Mouse (Mus musculus): ENCODE measurements around the gene Gtf3a. TPM values are rescaled to one million over a fixed set of nuclear protein-coding genes. Genes with fewer than 3 reads are reported as not detected.

The Gtf3a gene
- polyA plus RNA-seq, 1 experiment from 2014 or later: 31.6 TPM

DNA sequence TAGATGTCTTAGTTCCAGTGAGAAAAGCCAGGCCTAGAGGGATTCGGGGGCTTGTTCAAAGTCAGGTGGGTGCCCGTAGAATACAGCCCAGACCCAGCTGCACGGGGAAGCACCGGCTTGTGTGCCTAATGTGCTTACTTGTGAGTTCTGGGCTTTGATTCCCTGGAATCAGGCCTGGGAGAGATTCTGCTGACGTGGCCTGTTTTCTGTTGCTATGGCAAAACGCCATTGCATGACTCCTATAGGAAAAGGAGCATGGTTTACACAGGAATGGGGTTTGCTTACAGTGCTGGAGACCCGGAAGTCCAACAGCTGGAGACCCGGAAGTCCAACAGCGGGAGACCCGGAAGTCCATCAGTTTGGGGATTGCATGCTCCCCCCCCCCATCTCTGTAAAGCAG, 39.1 kb downstream of the Gtf3a start:
- no peak overlapping the region for H3K9ac ChIP-seq (replicated peaks)
- no peak overlapping the region for H3K27ac ChIP-seq (ENCODE audit: low read depth)
- no peak for ATAC-seq
- H3K9me3 ChIP-seq (ENCODE audit: low read length): no peaks in the 10 kb centered on the region
- DNase-seq: no peak
- no peaks in the 10 kb centered on the region for H3K36me3 ChIP-seq (replicated peaks; ENCODE audit: insufficient read depth, low read length)
- no peak overlapping the region for H3K4me2 ChIP-seq (ENCODE audit: low read depth, low read length)
- H3K4me3 ChIP-seq (ENCODE audit: low read depth, low read length): no peak overlapping the region
- no peaks in the 10 kb centered on the region for H3K4me1 ChIP-seq (ENCODE audit: insufficient read depth)
- no peaks in the 10 kb centered on the region; the same call in 1 of the 2 replicates for H3K27me3 ChIP-seq (ENCODE audit: insufficient read depth, low read length)
- TF ChIP-seq CTCF (IDR thresholded peaks at IDR 0.05; ENCODE audit: low read depth): no peak
- TF ChIP-seq EP300 (IDR thresholded peaks at IDR 0.05; ENCODE audit: low read depth): no peak
- 78% methylated on average over 10 of the region's 10 CpGs for WGBS (ENCODE audit: insufficient replicate concordance)

DNA sequence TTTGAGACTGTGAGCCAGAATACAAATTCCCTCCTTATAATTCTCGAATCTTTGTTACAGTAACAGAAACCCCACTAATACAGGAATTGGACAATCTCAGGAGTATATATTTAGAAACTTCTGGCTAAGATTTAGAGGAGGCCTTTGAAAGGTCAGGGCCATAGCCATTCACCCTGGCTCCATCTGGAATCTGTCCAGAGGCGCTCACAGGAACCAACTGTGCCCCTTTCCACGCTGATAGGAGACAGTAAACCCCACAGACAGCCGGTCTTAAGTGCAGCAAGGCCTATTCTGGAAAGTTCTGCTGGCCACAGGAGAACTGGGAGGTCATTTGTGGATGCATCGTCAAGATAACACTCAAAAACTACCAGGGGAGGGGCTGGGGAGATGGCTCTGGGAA, 40.6 kb downstream of the Gtf3a start:
- no peaks in the 10 kb centered on the region; the same call in 1 of the 2 replicates for H3K27me3 ChIP-seq (ENCODE audit: insufficient read depth, low read length)
- TF ChIP-seq CTCF (IDR thresholded peaks at IDR 0.05; ENCODE audit: low read depth) (no peak), EP300 (IDR thresholded peaks at IDR 0.05; ENCODE audit: low read depth) (no peak)
- ATAC-seq (no peak), DNase-seq (no peak)
- 59% methylated on average over 5 of the region's 5 CpGs for WGBS (ENCODE audit: insufficient replicate concordance)
- H3K27ac ChIP-seq (ENCODE audit: low read depth): no peak overlapping the region
- H3K4me3 ChIP-seq (ENCODE audit: low read depth, low read length): no peak overlapping the region
- no peaks in the 10 kb centered on the region for H3K4me1 ChIP-seq (ENCODE audit: insufficient read depth)
- no peak overlapping the region for H3K9ac ChIP-seq (replicated peaks)
- H3K9me3 ChIP-seq (ENCODE audit: low read length): no peaks in the 10 kb centered on the region
- H3K4me2 ChIP-seq (ENCODE audit: low read depth, low read length): no peak overlapping the region
- no peaks in the 10 kb centered on the region for H3K36me3 ChIP-seq (replicated peaks; ENCODE audit: insufficient read depth, low read length)

DNA sequence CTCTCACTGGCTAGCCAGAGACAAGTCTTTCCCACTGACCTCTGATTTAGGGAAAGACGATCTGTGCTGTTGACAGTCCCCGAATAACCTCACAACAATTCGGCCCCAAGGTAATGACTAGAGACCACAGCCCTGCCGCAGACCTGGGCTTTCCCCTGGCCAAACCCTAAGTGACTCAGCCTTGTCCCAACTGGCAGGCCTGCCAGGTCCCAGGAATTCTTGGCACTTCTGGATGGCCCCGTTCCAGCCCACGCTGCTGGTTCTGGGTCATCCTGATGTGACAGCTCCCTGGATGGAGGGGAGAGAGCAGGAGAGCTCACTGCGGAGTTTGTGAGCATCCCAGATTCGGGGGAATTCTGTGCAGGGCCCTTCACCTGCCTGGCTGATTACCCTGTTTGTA, 45.1 kb downstream of the Gtf3a start:
- H3K27ac ChIP-seq (ENCODE audit: low read depth): no peak overlapping the region
- H3K4me2 ChIP-seq (ENCODE audit: low read depth, low read length): no peak overlapping the region
- no peaks in the 10 kb centered on the region for H3K27me3 ChIP-seq (ENCODE audit: insufficient read depth, low read length)
- no peaks in the 10 kb centered on the region for H3K9me3 ChIP-seq (ENCODE audit: low read length)
- no peak overlapping the region for H3K4me3 ChIP-seq (ENCODE audit: low read depth, low read length)
- no peak for DNase-seq
- no peak for TF ChIP-seq EP300 (IDR thresholded peaks at IDR 0.05; ENCODE audit: low read depth)
- H3K9ac ChIP-seq (replicated peaks): no peak overlapping the region
- H3K36me3 ChIP-seq (replicated peaks; ENCODE audit: insufficient read depth, low read length): no peaks in the 10 kb centered on the region
- WGBS (ENCODE audit: insufficient replicate concordance): 74% methylated on average over 8 of the region's 8 CpGs
- H3K4me1 ChIP-seq (ENCODE audit: insufficient read depth): no peaks in the 10 kb centered on the region
- ATAC-seq: no peak

DNA sequence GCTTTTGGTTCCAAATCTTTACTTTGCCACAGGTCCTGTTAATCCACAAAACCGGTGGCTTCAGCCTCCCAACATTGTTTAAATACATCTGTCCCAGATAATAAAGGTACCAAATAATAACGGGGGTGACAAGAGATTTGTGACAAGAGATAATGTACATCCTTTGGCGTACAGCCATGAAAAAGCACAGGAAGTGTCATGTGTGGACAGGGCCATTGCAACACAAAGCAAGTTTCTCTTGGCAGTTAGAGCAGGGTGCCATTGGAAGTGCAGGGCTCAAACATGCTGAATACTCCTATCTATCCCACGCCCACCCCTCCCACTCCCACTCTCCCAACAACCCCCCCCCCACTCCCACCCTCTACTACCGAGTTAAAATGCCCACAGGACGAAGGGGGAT, 46.5 kb downstream of the Gtf3a start:
- Histone ChIP-seq H3K27me3 (ENCODE audit: insufficient read depth, low read length) (no peaks in the 10 kb centered on the region), H3K4me2 (ENCODE audit: low read depth, low read length) (no peak overlapping the region), H3K9ac (replicated peaks) (no peak overlapping the region), H3K27ac (ENCODE audit: low read depth) (no peak overlapping the region), H3K4me1 (ENCODE audit: insufficient read depth) (no peaks in the 10 kb centered on the region), H3K9me3 (ENCODE audit: low read length) (no peaks in the 10 kb centered on the region), H3K36me3 (replicated peaks; ENCODE audit: insufficient read depth, low read length) (no peaks in the 10 kb centered on the region), H3K4me3 (ENCODE audit: low read depth, low read length) (no peak overlapping the region)
- TF ChIP-seq EP300 (IDR thresholded peaks at IDR 0.05; ENCODE audit: low read depth) (no peak), CTCF (IDR thresholded peaks at IDR 0.05; ENCODE audit: low read depth) (no peak)
- 40% methylated on average over 6 of the region's 6 CpGs for WGBS (ENCODE audit: insufficient replicate concordance)
- ATAC-seq: no peak
- DNase-seq: no peak

DNA sequence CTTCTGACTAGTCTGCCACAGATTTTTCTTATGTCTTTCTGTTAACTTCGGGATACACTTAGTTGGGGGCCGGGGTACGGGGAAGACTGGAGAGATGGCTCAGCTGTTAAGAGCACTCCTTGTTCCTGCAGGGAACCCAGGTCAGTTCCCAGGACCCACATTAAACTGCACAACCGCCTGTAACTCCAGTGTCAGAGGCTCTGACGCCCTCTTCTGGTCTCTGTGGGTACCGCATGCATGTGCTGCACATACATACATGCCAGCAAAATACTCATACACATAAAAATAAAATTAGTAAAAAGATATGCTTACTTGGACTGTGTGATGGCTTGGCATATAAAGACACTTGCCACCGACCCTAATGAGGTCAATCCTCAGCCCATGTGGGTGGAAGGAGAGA, 48.4 kb downstream of the Gtf3a start:
- WGBS (ENCODE audit: insufficient replicate concordance): 78% methylated on average over 7 of the region's 7 CpGs
- Histone ChIP-seq H3K27me3 (ENCODE audit: insufficient read depth, low read length) (no peaks in the 10 kb centered on the region), H3K36me3 (replicated peaks; ENCODE audit: insufficient read depth, low read length) (no peaks in the 10 kb centered on the region), H3K4me1 (ENCODE audit: insufficient read depth) (no peaks in the 10 kb centered on the region), H3K27ac (ENCODE audit: low read depth) (no peak overlapping the region), H3K9ac (replicated peaks) (no peak overlapping the region), H3K9me3 (ENCODE audit: low read length) (no peaks in the 10 kb centered on the region), H3K4me2 (ENCODE audit: low read depth, low read length) (no peak overlapping the region), H3K4me3 (ENCODE audit: low read depth, low read length) (no peak overlapping the region)
- TF ChIP-seq CTCF (IDR thresholded peaks at IDR 0.05; ENCODE audit: low read depth): 0 out of 2 replicates have a peak, but pooled peaks have one; percentile 21
- no peak for TF ChIP-seq EP300 (IDR thresholded peaks at IDR 0.05; ENCODE audit: low read depth)
- DNase-seq: no peak
- no peak for ATAC-seq

DNA sequence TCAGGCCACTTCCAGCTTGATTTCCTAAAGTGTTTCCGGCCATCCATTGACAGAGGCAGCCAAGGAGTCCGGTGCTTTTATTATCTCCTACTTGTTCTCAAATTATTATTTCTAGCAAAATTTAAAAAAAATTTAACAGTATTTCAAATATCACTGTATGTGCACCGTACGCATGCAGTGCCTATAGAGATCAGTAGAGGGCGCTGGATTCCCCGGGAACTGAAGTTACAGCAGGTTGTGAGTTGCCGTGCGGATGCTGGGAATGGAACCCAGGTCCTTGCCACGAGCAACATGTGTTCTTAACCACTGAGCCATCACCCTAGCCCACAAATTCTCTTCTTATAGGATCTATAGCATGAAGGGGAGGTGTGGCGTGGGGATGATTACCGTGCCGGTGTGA, 50.3 kb downstream of the Gtf3a start:
- H3K4me1 ChIP-seq (ENCODE audit: insufficient read depth): no peaks in the 10 kb centered on the region
- H3K36me3 ChIP-seq (replicated peaks; ENCODE audit: insufficient read depth, low read length): no peaks in the 10 kb centered on the region
- TF ChIP-seq EP300 (IDR thresholded peaks at IDR 0.05; ENCODE audit: low read depth) (no peak), CTCF (IDR thresholded peaks at IDR 0.05; ENCODE audit: low read depth) (peak; percentile 25; the same call in 1 of the 2 replicates)
- no peak overlapping the region for H3K4me2 ChIP-seq (ENCODE audit: low read depth, low read length)
- peaks cover 2% of the 10 kb centered on the region for H3K9me3 ChIP-seq (ENCODE audit: low read length)
- ATAC-seq (no peak), DNase-seq (no peak)
- H3K4me3 ChIP-seq (ENCODE audit: low read depth, low read length): no peak overlapping the region
- H3K27ac ChIP-seq (ENCODE audit: low read depth): no peak overlapping the region
- H3K9ac ChIP-seq (replicated peaks): no peak overlapping the region
- H3K27me3 ChIP-seq (ENCODE audit: insufficient read depth, low read length): no peaks in the 10 kb centered on the region
- WGBS (ENCODE audit: insufficient replicate concordance): 87% methylated on average over 12 of the region's 12 CpGs

DNA sequence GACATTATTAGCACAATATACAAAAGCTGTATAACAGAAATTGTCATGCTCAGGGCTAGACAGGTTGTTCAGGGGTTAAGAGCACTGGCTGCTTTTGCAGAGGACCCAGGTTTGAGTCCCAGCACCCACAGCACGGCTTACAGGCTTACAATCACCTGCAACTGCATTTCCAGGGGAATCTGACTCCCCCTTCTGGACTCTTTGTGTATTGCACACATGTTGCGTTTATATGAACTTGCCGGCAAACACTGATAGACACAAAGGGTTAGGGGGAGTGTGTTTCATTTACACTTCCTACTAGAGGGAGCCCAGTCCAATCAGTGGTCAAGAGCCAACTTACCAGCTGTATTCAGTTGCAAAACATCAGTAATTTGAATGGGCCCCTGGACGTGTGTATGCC, 52.9 kb downstream of the Gtf3a start:
- Histone ChIP-seq H3K4me1 (ENCODE audit: insufficient read depth) (no peaks in the 10 kb centered on the region), H3K9ac (replicated peaks) (no peak overlapping the region), H3K9me3 (ENCODE audit: low read length) (peaks cover 2% of the 10 kb centered on the region), H3K4me3 (ENCODE audit: low read depth, low read length) (no peak overlapping the region), H3K27me3 (ENCODE audit: insufficient read depth, low read length) (no peaks in the 10 kb centered on the region), H3K36me3 (replicated peaks; ENCODE audit: insufficient read depth, low read length) (no peaks in the 10 kb centered on the region), H3K27ac (ENCODE audit: low read depth) (no peak overlapping the region), H3K4me2 (ENCODE audit: low read depth, low read length) (no peak overlapping the region)
- DNase-seq: no peak
- peak; percentile 37 for TF ChIP-seq CTCF (IDR thresholded peaks at IDR 0.05; ENCODE audit: low read depth)
- no peak for TF ChIP-seq EP300 (IDR thresholded peaks at IDR 0.05; ENCODE audit: low read depth)
- WGBS (ENCODE audit: insufficient replicate concordance): 82% methylated on average over 4 of the region's 4 CpGs
- ATAC-seq: no peak
